Mouse (Mus musculus) ES-Bruce4 (cell line): ENCODE measurements at regions not wholly inside any gene's neighbourhood (a gene's known extent, or its start where the extent isn't known, plus 50 kb on each side); places are given as distances from the start of the nearest gene placed in this dataset.

ENCODE experiments used
- CTCF ChIP-seq: IDR thresholded peaks from one replicate; pipeline ENCODE4 v1.8.1; 2011; ENCODE audit warnings: low read depth, low read length
- EP300 ChIP-seq: IDR thresholded peaks from 2 replicates; pipeline ENCODE4 v1.6.1; 2011; ENCODE audit warnings: low read depth, low read length; ENCODE audit not compliant: insufficient read depth

GRCm38 (mm10) chr2:34056552-34056951 is 168.8 kb upstream of the Mvb12b start:
- TF ChIP-seq EP300 (no peak), CTCF (no peak)
